Mouse (Mus musculus): ENCODE measurements around the gene Iqgap3. TPM values are rescaled to one million over a fixed set of nuclear protein-coding genes. Genes with fewer than 3 reads are reported as not detected.
A peak's percentile ranks its signal among the peaks of the same experiment; 100 is the strongest.

Iqgap3 gene
- polyA plus RNA-seq, 1 experiment from 2014 or later: 31.2 TPM

GRCm38 (mm10) chr3:88128056-88128455 lies 46.3 kb downstream of the Iqgap3 start:
- no peak for DNase-seq
- Histone ChIP-seq H3K4me3 (ENCODE audit: low read depth, low read length) (no peak overlapping the region), H3K9ac (no peak overlapping the region), H3K9me3 (ENCODE audit: low read depth, low read length) (no peaks in the 10 kb centered on the region), H3K4me2 (no peak overlapping the region), H3K27ac (ENCODE audit: low read depth) (no peak overlapping the region), H3K27me3 (ENCODE audit: insufficient read depth, low read length) (no peaks in the 10 kb centered on the region), H3K4me1 (ENCODE audit: insufficient read depth) (no peaks in the 10 kb centered on the region), H3K36me3 (ENCODE audit: insufficient read depth) (no peaks in the 10 kb centered on the region)
- WGBS: 48% methylated on average over 5 of the region's 5 CpGs
- ATAC-seq (ENCODE audit: insufficient read depth): no peak
- no peak for TF ChIP-seq CTCF (IDR thresholded peaks at IDR 0.05; ENCODE audit: low read depth)

GRCm38 (mm10) chr3:88129006-88129405 lies 47.2 kb downstream of the Iqgap3 start:
- Histone ChIP-seq H3K9ac (no peak overlapping the region), H3K27ac (ENCODE audit: low read depth) (no peak overlapping the region), H3K4me2 (no peak overlapping the region), H3K4me3 (ENCODE audit: low read depth, low read length) (no peak overlapping the region), H3K4me1 (ENCODE audit: insufficient read depth) (no peaks in the 10 kb centered on the region), H3K9me3 (ENCODE audit: low read depth, low read length) (no peaks in the 10 kb centered on the region), H3K27me3 (ENCODE audit: insufficient read depth, low read length) (no peaks in the 10 kb centered on the region), H3K36me3 (ENCODE audit: insufficient read depth) (no peaks in the 10 kb centered on the region)
- DNase-seq: no peak
- ATAC-seq (ENCODE audit: insufficient read depth): no peak
- no peak for TF ChIP-seq CTCF (IDR thresholded peaks at IDR 0.05; ENCODE audit: low read depth)
- 39% methylated on average over 4 of the region's 4 CpGs for WGBS

GRCm38 (mm10) chr3:88131071-88131470 lies 49.3 kb downstream of the Iqgap3 start:
- Histone ChIP-seq H3K9me3 (ENCODE audit: low read depth, low read length) (no peaks in the 10 kb centered on the region), H3K36me3 (ENCODE audit: insufficient read depth) (no peaks in the 10 kb centered on the region), H3K4me1 (ENCODE audit: insufficient read depth) (no peaks in the 10 kb centered on the region), H3K27ac (ENCODE audit: low read depth) (no peak overlapping the region), H3K9ac (no peak overlapping the region), H3K4me3 (ENCODE audit: low read depth, low read length) (no peak overlapping the region), H3K27me3 (ENCODE audit: insufficient read depth, low read length) (no peaks in the 10 kb centered on the region), H3K4me2 (no peak overlapping the region)
- whole genome bisulfite sequencing: 86% methylated on average over 3 of the region's 3 CpGs
- TF ChIP-seq CTCF (IDR thresholded peaks at IDR 0.05; ENCODE audit: low read depth): no peak
- DNase-seq: no peak
- no peak for ATAC-seq (ENCODE audit: insufficient read depth)

GRCm38 (mm10) chr3:88132492-88132891 lies 50.7 kb downstream of the Iqgap3 start:
- Histone ChIP-seq H3K4me3 (ENCODE audit: low read depth, low read length) (no peak overlapping the region), H3K36me3 (ENCODE audit: insufficient read depth) (no peaks in the 10 kb centered on the region), H3K9ac (no peak overlapping the region), H3K27me3 (ENCODE audit: insufficient read depth, low read length) (no peaks in the 10 kb centered on the region), H3K9me3 (ENCODE audit: low read depth, low read length) (no peaks in the 10 kb centered on the region), H3K4me2 (no peak overlapping the region), H3K27ac (ENCODE audit: low read depth) (no peak overlapping the region), H3K4me1 (ENCODE audit: insufficient read depth) (no peaks in the 10 kb centered on the region)
- TF ChIP-seq CTCF (IDR thresholded peaks at IDR 0.05; ENCODE audit: low read depth): no peak
- ATAC-seq (ENCODE audit: insufficient read depth): no peak
- no peak for DNase-seq
- 69% methylated on average over 2 of the region's 2 CpGs for WGBS

- H3K27me3 ChIP-seq (ENCODE audit: insufficient read depth, low read length): no peaks in the 10 kb centered on the region
- DNase-seq: no peak
- 0 out of 2 replicates have a peak, but pooled peaks have one; percentile 1 for TF ChIP-seq CTCF (IDR thresholded peaks at IDR 0.05; ENCODE audit: low read depth)
- H3K9ac ChIP-seq: no peak overlapping the region
- no peak for ATAC-seq (ENCODE audit: insufficient read depth)
- H3K36me3 ChIP-seq (ENCODE audit: insufficient read depth): no peaks in the 10 kb centered on the region
- H3K4me3 ChIP-seq (ENCODE audit: low read depth, low read length): no peak overlapping the region
- peak overlapping the region; percentile 19; the same call in 1 of the 2 replicates for H3K27ac ChIP-seq (ENCODE audit: low read depth)
- H3K4me1 ChIP-seq (ENCODE audit: insufficient read depth): no peaks in the 10 kb centered on the region
- H3K9me3 ChIP-seq (ENCODE audit: low read depth, low read length): no peaks in the 10 kb centered on the region
- WGBS: 49% methylated on average over 4 of the region's 4 CpGs
- H3K4me2 ChIP-seq: no peak overlapping the region
Observed at GRCm38 (mm10) chr3:88133187-88133771, 51.5 kb downstream of the Iqgap3 start.

GRCm38 (mm10) chr3:88136346-88136745 lies 54.6 kb downstream of the Iqgap3 start:
- H3K36me3 ChIP-seq (ENCODE audit: insufficient read depth): no peaks in the 10 kb centered on the region
- H3K27ac ChIP-seq (ENCODE audit: low read depth): no peak overlapping the region
- 78% methylated on average over 9 of the region's 9 CpGs for WGBS
- no peak for ATAC-seq (ENCODE audit: insufficient read depth)
- H3K9ac ChIP-seq: no peak overlapping the region
- H3K4me1 ChIP-seq (ENCODE audit: insufficient read depth): peaks cover 22% of the 10 kb centered on the region
- H3K4me2 ChIP-seq: no peak overlapping the region
- H3K4me3 ChIP-seq (ENCODE audit: low read depth, low read length): no peak overlapping the region
- DNase-seq: no peak
- H3K9me3 ChIP-seq (ENCODE audit: low read depth, low read length): no peaks in the 10 kb centered on the region
- TF ChIP-seq CTCF (IDR thresholded peaks at IDR 0.05; ENCODE audit: low read depth): no peak
- no peaks in the 10 kb centered on the region for H3K27me3 ChIP-seq (ENCODE audit: insufficient read depth, low read length)

- Histone ChIP-seq H3K27me3 (ENCODE audit: insufficient read depth, low read length) (no peaks in the 10 kb centered on the region), H3K9me3 (ENCODE audit: low read depth, low read length) (no peaks in the 10 kb centered on the region), H3K4me3 (ENCODE audit: low read depth, low read length) (peak overlapping the region; percentile 59; the same call in 1 of the 2 replicates), H3K4me1 (ENCODE audit: insufficient read depth) (peaks cover 24% of the 10 kb centered on the region), H3K9ac (no peak overlapping the region), H3K36me3 (ENCODE audit: insufficient read depth) (no peaks in the 10 kb centered on the region), H3K27ac (ENCODE audit: low read depth) (no peak overlapping the region), H3K4me2 (peak overlapping the region; percentile 97)
- no peak for ATAC-seq (ENCODE audit: insufficient read depth)
- TF ChIP-seq CTCF (IDR thresholded peaks at IDR 0.05; ENCODE audit: low read depth): no peak
- DNase-seq: no peak
- WGBS: 68% methylated on average over 4 of the region's 4 CpGs
Observed at GRCm38 (mm10) chr3:88136945-88137494, 55.2 kb downstream of the Iqgap3 start.

All from lung, embryonic 14.5 days (tissue).